Mouse (Mus musculus): Measurements from ENCODE around the gene Fuca1.

DNA sequence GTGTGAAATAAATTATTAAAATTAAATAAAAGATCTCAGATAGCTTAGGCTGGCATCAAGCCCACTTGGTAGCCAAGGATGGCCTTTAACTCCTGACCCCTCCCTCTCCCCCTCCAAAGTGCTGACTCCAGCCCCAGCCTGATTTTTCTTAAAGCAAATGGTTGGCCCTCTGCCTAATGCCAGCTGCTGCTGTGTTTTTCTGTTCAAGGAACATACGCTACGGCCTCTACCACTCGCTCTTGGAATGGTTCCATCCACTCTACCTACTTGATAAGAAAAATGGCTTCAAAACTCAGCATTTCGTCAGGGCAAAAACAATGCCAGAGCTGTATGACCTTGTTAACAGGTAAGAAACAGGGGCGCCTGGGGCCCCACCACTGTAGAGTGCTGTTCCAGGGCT lies 4.8 kb downstream of the Fuca1 start:
- no peak for TF ChIP-seq EP300 (IDR thresholded peaks at IDR 0.05; ENCODE audit: insufficient read depth, low read depth, low read length)
- TF ChIP-seq POLR2A (IDR thresholded peaks at IDR 0.05; ENCODE audit: insufficient read depth, low read length), result no peak
